Mouse (Mus musculus) forebrain, embryonic 12.5 days (tissue): Measurements from ENCODE around the gene Mettl23. TPM values are rescaled to one million over a fixed set of nuclear protein-coding genes. Genes with fewer than 3 reads are reported as not detected.
"Not testable (repeated sequence)": the region's sequence is repeated elsewhere in the genome, so short reads cannot be mapped to it uniquely, and the experiment has no call there.

Source experiments
- ATAC-seq: fragments of 200-750 bp; cut with Nextera tagmentation; 2 replicates; pipeline ENCODE4 v1.8.0; 2017; ENCODE audit warnings: moderate TSS enrichment; ENCODE audit not compliant: low FRiP score
- H3K27ac ChIP-seq: fragments of 300-500 bp; sonication (generic); 2 replicates; pipeline ENCODE4 v1.5.1; 2016; ENCODE audit warnings: mild to moderate bottlenecking
- H3K27me3 ChIP-seq: fragments of 300-500 bp; sonication (generic); 2 replicates; pipeline ENCODE4 v1.6.1; 2016; ENCODE audit warnings: mild to moderate bottlenecking
- H3K36me3 ChIP-seq: fragments of 300-500 bp; sonication (generic); replicated peaks from 2 replicates; pipeline ENCODE4 v1.6.1; 2016; ENCODE audit warnings: mild to moderate bottlenecking
- H3K4me1 ChIP-seq: fragments of 300-500 bp; sonication (generic); 2 replicates; pipeline ENCODE4 v1.6.1; 2016
- H3K4me2 ChIP-seq: fragments of 300-500 bp; sonication (generic); 2 replicates; pipeline ENCODE4 v1.6.1; 2016; ENCODE audit warnings: mild to moderate bottlenecking, moderate library complexity
- H3K4me3 ChIP-seq: fragments of 300-500 bp; sonication (generic); replicated peaks from 2 replicates; pipeline ENCODE4 v1.5.1; 2016; ENCODE audit warnings: mild to moderate bottlenecking
- H3K9ac ChIP-seq: fragments of 300-500 bp; sonication (generic); 2 replicates; pipeline ENCODE4 v1.6.1; 2016; ENCODE audit warnings: mild to moderate bottlenecking
- H3K9me3 ChIP-seq: fragments of 300-500 bp; sonication (generic); 2 replicates; pipeline ENCODE4 v1.6.1; 2016
- WGBS: fragments of 180-500 bp; shearing (Covaris S2); methylation state at CpG from one replicate; pipeline ENCODE4 v1.1.7; 2016; 5-methylcytosine and 5-hydroxymethylcytosine counted together
- polyA plus RNA-seq: library from polyadenylated mRNA; unstranded; fragments of >200 nt; fragmentation: Nextera tagmentation; extraction: Ambion mirVana; gene quantifications from 2 replicates; pipeline ENCODE4 v1.2.1, GENCODE M21; 2016

The Mettl23 gene
- polyA plus RNA-seq, 1 experiment from 2014 or later, result 65.8 TPM

DNA sequence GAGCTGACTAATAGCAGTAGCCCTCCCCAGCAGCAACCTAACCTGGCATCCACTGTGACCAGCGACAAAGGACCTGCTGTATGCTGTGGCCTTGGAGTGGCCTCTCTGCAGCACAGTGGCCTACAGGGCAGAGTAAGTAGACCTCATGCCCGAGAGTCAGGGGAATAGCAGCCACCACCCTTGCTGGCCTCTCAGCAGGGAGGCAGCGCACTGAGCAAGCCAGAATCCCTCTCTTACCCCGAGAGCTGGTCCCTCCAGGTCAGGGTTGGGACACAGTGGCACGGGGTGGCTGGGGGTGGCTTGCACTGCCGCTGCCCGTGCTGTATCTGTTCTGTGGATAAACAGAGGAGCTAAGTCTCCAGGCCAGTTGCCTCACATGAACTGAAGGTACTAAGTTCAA, 3.5 kb upstream of the Mettl23 start:
- Histone ChIP-seq H3K9ac (no peak overlapping the region), H3K36me3 (peaks cover 63% of the 10 kb centered on the region), H3K27me3 (no peaks in the 10 kb centered on the region), H3K9me3 (no peaks in the 10 kb centered on the region), H3K4me1 (peaks cover 40% of the 10 kb centered on the region), H3K4me2 (no peak overlapping the region), H3K27ac (no peak overlapping the region), H3K4me3 (0 out of 2 replicates have a peak overlapping the region, but pooled peaks have one; percentile 9)
- no peak for ATAC-seq
- WGBS, result 77% methylated on average over 7 of the region's 7 CpGs

DNA sequence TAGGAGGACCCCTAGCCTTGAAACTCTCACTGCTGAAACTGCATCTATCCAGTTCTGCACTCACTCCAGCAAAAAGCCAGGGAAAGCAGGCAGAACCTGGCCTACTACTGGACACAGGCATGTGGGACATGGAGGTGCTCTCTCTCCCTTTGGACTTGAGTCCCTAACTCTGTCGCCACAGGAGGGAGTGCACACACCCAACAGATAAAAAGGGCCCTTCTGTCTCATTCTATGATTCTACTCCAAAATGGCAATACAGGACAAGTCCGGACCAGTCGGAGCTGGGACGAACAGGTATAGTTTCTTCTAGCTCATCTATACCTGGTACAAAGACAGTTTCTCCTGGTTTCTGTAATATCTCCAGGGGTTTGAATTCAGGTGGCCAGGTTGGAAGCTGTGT, 2.3 kb upstream of the Mettl23 start:
- WGBS, result 84% methylated on average over 4 of the region's 4 CpGs
- Histone ChIP-seq H3K9ac (0 out of 2 replicates have a peak overlapping the region, but pooled peaks have one; percentile 74), H3K4me2 (peak overlapping the region; percentile 90), H3K9me3 (no peaks in the 10 kb centered on the region), H3K27ac (0 out of 2 replicates have a peak overlapping the region, but pooled peaks have one; percentile 25), H3K36me3 (peaks cover 52% of the 10 kb centered on the region), H3K27me3 (no peaks in the 10 kb centered on the region), H3K4me3 (peak overlapping the region; percentile 68; the same call in 1 of the 2 replicates), H3K4me1 (peaks cover 41% of the 10 kb centered on the region)
- no peak for ATAC-seq

DNA sequence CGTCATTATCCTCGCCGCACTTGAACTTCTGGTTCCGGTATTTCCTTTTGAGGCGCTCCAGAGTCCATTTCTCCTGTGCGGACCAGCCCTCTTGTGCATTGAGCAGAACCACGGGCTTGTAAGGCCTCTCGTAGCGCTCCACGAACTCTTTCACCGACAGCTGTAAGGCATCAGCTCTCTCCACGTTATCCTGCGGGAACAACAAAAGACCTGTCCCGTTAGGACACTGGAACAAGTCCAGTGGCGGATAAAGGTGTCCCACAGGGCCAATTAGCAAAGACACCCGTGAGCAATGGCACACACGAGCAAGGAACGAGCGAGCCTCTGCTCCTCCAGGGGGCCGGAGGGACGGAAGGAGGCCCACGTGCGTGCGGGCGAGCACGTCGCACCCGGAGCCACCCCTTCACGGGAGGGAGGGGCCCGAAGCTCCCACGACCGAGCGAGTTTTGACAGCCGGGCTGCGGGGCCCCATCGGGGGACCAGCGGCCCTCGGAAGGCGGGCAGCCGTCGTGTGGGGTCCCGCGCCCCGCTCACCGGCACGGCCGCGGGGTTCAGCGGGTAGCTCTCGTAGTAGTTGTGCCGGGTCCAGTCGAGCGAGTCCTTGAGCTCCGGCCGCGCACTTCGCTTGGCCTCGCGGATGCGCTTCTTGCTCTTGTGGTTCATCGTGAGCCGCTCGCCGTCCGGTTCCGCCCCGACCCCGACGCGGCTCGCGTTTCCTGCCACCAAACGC, 382 bp upstream of the Mettl23 start:
- Histone ChIP-seq H3K4me3 (peak overlapping the region; percentile 68), H3K27me3 (no peaks in the 10 kb centered on the region), H3K4me1 (peaks cover 49% of the 10 kb centered on the region), H3K27ac (peak overlapping the region; percentile 96), H3K9me3 (no peaks in the 10 kb centered on the region), H3K4me2 (peak overlapping the region; percentile 90), H3K9ac (peak overlapping the region; percentile 74), H3K36me3 (peaks cover 41% of the 10 kb centered on the region)
- WGBS, result under 1% methylated on average over 73 of the region's 73 CpGs
- peak; percentile 61 for ATAC-seq

DNA sequence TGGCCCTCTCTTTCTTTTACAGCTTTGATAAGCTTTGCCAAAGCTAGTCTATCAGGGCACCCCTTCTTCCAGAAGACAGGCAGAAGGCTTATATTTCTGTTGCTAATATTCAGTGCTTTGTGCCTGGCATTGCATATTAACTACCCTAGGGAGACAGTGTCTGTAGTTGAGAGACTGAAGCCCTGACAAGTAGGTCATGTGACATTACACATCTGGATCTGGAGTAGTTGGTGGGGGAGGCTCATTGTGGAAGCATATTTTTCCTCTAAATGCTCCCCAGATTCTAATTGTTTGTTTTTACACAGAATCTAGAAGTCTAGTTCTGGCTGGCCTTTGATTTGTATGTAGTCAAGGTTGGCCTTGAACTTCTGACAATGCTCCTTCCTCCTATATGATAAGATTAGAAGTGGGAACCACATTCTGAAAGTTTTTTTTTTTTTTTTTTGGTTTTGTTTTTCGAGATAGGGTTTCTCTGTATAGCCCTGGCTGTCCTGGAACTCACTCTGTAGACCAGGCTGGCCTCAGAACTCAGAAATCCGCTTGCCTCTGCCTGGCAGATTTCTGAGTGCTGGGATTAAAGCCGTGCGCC, 3.6 kb downstream of the Mettl23 start:
- no peaks in the 10 kb centered on the region for H3K9me3 ChIP-seq
- H3K9ac ChIP-seq, result no peak overlapping the region
- H3K27ac ChIP-seq, result peak overlapping the region; percentile 25; the same call in 1 of the 2 replicates
- H3K4me3 ChIP-seq, result no peak overlapping the region
- H3K27me3 ChIP-seq, result no peaks in the 10 kb centered on the region
- H3K36me3 ChIP-seq, result peaks cover 38% of the 10 kb centered on the region
- H3K4me2 ChIP-seq, result no peak overlapping the region
- WGBS, result 76% methylated on average over 4 of the region's 4 CpGs
- no peak for ATAC-seq
- H3K4me1 ChIP-seq, result peaks cover 34% of the 10 kb centered on the region

DNA sequence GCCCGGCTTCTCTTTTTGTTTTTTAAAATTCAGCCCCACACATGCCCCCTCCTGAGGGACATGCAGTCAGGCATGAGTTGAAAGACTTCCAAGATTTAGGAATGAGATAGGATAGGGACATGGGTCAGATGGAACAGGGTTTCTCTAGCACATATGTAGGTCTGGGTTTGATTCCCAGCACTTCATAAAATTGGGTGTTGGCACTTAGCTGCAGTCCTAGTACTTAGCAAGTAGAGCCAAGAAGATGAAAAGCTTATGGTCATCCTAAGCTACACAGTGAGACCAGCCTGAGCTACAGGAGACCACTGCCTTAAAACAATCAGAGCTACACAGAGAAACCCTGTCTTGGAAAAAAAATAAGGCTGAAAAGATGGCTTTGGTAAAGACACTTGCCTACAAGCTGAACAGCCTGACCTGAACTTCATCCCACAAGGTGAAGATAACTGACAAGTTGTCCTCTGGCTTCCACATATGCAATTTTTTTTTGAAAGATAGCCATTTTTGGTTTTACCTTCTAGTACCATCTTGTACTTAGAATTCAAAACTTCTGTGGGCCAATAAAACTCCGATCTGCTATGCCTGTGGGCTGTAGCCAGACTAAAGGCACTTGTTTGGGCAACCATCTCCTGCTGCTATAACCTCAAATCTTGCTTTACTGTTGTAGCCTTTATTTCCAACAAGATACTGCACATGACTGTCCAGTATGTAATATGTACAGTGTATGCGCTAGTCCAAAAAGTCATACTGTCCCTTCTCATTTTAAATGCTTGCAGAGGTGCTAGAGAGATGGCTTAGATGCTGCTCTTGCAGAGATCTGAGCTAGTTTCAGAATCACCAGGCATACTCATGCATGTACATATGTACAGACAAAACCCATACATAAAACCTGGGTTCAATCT, 4.4 kb downstream of the Mettl23 start:
- H3K4me2 ChIP-seq, result no peak overlapping the region
- H3K9ac ChIP-seq, result no peak overlapping the region
- H3K4me1 ChIP-seq, result peaks cover 27% of the 10 kb centered on the region
- no peak overlapping the region for H3K4me3 ChIP-seq
- WGBS, result 84% methylated on average over 3 of the region's 3 CpGs
- H3K27ac ChIP-seq, result 0 out of 2 replicates have a peak overlapping the region, but pooled peaks have one; percentile 42
- no peaks in the 10 kb centered on the region for H3K9me3 ChIP-seq
- H3K27me3 ChIP-seq, result no peaks in the 10 kb centered on the region
- no peak for ATAC-seq
- H3K36me3 ChIP-seq, result peaks cover 38% of the 10 kb centered on the region

DNA sequence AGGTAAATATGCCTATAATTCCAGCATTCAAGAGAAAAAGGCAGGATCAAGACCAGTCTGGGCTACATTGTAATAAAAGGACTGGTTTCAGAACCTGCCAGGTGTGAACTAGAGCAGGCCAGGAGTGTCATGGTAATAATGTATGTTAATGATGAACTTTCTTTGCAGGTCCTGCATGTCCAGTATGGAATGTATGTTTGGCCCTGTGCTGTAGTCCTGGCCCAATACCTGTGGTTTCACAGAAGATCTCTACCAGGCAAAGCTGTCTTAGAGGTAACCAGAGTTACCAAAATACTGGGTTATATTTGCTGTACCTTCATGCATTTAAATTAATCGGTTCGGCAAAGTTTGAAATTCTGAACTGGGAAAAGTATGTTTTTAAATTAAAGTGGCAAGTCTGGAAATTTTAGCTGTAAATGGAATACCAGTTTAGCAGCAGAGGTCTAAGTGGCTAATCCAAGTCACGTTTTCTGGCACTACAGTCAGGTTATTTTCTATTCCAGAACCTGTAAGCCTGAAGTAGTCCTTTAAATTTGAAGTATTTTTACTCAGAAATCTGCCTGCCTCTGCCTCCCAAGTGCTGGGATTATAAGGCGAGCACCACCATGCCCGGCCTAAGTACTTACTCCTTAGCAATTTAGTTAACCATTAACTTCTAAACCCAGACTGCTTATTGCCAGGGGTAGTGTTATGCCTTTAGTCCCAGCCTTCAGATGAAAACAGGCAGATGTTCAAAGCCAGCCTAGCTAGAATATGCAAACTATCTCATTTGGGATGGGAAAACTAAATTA, 5.2 kb downstream of the Mettl23 start:
- Histone ChIP-seq H3K36me3 (peaks cover 38% of the 10 kb centered on the region), H3K4me2 (no peak overlapping the region), H3K27ac (no peak overlapping the region), H3K9ac (no peak overlapping the region), H3K4me1 (peaks cover 27% of the 10 kb centered on the region), H3K27me3 (no peaks in the 10 kb centered on the region), H3K4me3 (no peak overlapping the region), H3K9me3 (no peaks in the 10 kb centered on the region)
- 89% methylated on average over 5 of the region's 5 CpGs for WGBS
- ATAC-seq, result no peak

DNA sequence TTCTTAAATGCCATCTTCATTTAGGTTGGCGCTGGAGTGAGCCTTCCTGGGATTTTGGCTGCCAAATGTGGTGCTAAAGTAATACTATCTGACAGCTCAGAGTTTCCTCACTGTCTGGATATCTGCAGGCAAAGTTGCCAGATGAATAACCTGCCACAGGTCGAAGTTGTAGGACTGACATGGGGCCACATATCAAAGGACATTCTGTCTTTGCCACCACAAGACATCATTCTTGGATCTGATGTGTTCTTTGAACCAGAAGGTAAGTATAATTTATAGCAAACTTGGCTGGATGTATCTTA, 5.8 kb downstream of the Mettl23 start:
- 68% methylated on average over 2 of the region's 2 CpGs for WGBS
- H3K4me2 ChIP-seq, H3K4me3 ChIP-seq, ATAC-seq, H3K9ac ChIP-seq, H3K27me3 ChIP-seq, H3K9me3 ChIP-seq, H3K27ac ChIP-seq: not testable (repeated sequence)
- peaks cover 26% of the 10 kb centered on the region for H3K4me1 ChIP-seq
- peaks cover 38% of the 10 kb centered on the region for H3K36me3 ChIP-seq

DNA sequence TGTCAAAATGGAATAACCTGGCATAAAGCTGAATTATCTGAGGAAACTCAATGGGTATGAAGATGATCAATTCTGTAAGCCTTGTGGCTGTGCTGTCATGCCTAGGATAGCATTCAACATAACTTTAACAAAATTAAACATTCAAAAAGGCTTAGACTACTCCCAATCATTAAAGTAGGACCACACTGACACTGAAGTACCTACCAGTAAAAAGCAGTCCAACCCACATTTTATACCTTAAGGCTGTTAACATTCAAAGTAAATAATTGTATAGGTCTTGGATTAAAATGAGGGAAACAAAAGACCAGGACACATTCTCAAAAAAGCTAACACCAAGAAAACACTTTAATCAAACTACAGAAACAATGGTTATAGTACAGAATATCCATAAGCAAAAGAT, 6.5 kb downstream of the Mettl23 start:
- H3K36me3 ChIP-seq, result peaks cover 38% of the 10 kb centered on the region
- no peak for ATAC-seq
- no peaks in the 10 kb centered on the region for H3K27me3 ChIP-seq
- H3K4me3 ChIP-seq, result no peak overlapping the region
- H3K9ac ChIP-seq, result no peak overlapping the region
- no peaks in the 10 kb centered on the region for H3K9me3 ChIP-seq
- peaks cover 25% of the 10 kb centered on the region for H3K4me1 ChIP-seq
- no peak overlapping the region for H3K4me2 ChIP-seq
- H3K27ac ChIP-seq, result no peak overlapping the region

DNA sequence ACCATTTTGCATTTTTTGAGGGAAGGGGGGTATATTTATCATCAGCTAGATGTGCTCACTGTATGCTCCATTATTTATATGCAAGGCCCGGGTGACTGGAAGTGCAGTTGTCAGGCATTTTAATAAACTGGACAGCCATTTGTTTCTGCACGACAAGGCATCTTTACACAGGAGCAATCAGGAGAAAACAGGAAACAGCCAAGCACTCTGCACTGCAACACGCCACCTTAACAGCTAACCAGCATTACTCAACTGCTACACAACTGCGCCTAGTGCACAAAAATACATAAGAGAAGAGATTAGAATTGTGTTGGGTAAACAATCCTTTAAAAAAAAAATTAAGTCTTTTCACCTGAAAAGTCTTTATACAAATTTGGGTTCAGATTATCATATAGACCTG, 7.0 kb downstream of the Mettl23 start:
- H3K4me2 ChIP-seq, result peak overlapping the region; percentile 77
- H3K9me3 ChIP-seq, result no peaks in the 10 kb centered on the region
- H3K4me1 ChIP-seq, result peaks cover 29% of the 10 kb centered on the region
- H3K9ac ChIP-seq, result peak overlapping the region; percentile 33; the same call in 1 of the 2 replicates
- H3K4me3 ChIP-seq, result peak overlapping the region; percentile 95
- H3K36me3 ChIP-seq, result peaks cover 38% of the 10 kb centered on the region
- H3K27me3 ChIP-seq, result no peaks in the 10 kb centered on the region
- no peak overlapping the region for H3K27ac ChIP-seq
- no peak for ATAC-seq
- WGBS, result 67% methylated on average over 4 of the region's 4 CpGs

DNA sequence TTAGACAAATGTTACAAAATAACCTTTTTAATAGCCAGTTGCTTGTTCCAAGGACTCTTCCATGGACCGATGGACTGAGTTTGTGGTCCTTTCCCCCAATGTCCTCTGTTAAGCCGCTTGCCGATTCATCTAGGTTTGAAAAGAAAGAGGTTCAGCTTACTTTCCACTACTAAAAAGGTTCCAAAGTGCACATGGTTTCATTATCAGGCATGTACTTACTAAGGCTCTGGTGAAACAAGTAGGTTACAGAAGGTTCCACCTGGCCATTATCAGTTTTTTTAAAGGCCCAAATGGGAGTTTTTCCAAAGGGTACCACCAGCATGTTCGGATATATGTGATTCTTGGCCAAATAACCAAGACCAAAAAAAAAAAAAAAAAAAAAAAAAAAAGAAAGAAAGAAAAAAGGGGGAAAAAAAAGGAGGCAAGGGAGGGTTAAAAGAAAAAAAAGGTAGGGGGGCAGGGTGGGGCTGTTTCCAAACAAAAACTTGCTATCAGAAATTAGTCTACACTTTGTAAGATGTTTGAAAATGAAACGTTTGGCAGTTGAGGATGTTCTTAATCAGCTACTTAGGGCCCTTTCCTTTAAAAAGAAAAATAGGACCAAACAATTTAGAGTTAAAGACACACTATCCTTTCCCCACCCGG, 7.9 kb downstream of the Mettl23 start:
- 41% methylated on average over 6 of the region's 6 CpGs for WGBS
- peak overlapping the region; percentile 77 for H3K4me2 ChIP-seq
- peaks cover 38% of the 10 kb centered on the region for H3K36me3 ChIP-seq
- H3K4me3 ChIP-seq, result peak overlapping the region; percentile 95
- peak overlapping the region; percentile 99; the same call in 1 of the 2 replicates for H3K27ac ChIP-seq
- no peaks in the 10 kb centered on the region for H3K9me3 ChIP-seq
- no peak for ATAC-seq
- H3K4me1 ChIP-seq, result peaks cover 29% of the 10 kb centered on the region
- H3K9ac ChIP-seq, result peak overlapping the region; percentile 98
- H3K27me3 ChIP-seq, result no peaks in the 10 kb centered on the region

DNA sequence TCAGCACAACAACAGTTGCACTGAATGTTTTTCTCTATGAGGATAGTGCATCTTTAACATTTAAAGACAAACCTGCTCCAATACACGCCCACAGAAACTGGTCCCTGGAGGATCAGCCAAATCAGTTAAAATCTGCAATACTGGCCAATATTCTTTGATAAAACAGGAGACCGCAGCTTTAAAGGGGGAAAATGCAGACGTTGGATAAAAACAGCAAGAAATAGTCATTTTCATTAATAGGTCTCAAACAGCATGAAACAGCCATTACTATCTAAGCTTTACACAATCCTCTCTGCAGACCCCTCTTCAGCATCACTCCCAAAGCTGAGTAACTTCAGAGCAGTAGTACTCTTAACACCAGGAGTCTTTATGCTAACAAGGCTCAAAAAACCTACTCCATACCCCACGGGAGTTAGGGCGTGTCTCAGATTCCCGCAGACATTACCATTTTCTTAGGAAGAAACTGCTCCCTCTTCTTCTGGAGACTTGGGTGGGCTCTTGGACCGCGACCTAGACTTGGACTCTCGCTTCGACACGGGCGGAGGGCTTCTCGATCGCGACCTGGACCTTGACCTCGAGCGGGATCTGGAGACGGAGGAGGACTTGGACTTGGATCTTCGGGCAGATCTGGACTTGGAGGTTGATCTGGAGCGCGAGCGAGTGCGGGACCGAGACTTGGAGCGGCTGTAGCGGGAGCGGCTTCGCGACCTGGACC, 8.7 kb downstream of the Mettl23 start:
- H3K4me1 ChIP-seq, result peaks cover 22% of the 10 kb centered on the region
- peak overlapping the region; percentile 98 for H3K9ac ChIP-seq
- no peaks in the 10 kb centered on the region for H3K27me3 ChIP-seq
- H3K36me3 ChIP-seq, result peaks cover 31% of the 10 kb centered on the region
- peak overlapping the region; percentile 99 for H3K27ac ChIP-seq
- H3K4me3 ChIP-seq, result peak overlapping the region; percentile 95
- peak overlapping the region; percentile 77 for H3K4me2 ChIP-seq
- WGBS, result under 1% methylated on average over 29 of the region's 29 CpGs
- ATAC-seq, result no peak
- H3K9me3 ChIP-seq, result no peaks in the 10 kb centered on the region
